Comparison of ENCODE assay signal across 8 mouse cellular contexts in the genomic region with DNA sequence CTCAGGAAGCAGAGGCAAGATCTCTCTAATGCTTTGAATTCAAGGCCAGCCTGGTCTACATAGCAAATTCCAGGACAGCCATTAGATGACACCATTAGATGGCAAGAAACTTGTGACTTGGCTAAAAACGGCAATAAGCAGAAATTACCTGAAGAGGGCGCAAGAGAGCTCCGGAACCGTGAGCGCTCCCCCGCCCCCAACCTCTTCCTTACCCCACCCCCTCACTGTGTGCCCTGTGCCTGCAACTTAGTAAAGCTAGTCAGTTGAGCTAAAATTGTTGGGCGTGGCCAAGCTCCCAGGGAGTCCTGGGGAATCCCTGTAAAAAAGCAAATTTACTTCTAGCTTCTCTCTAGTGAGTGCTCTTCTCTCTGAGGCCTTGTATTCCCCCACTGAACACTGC. TPM values are rescaled to one million over a fixed set of nuclear protein-coding genes. Genes with fewer than 3 reads are reported as not detected.
DNase-seq lines count a peak whose midpoint lies in the region; ATAC-seq and TF ChIP-seq lines count a peak whose summit lies in the region.

No protein-coding gene starts in this region.

- peak; percentile 48 for TF ChIP-seq CTCF in kidney, adult 2 months (conservative IDR thresholded peaks at IDR 0.05; ENCODE audit: insufficient read depth, insufficient read length, low read depth, low read length)

- peak; percentile 43 for ATAC-seq in liver, embryonic 13.5 days (ENCODE audit: low read depth)
- ATAC-seq in neutrophil, adult 5-6 weeks (ENCODE audit: extremely low read depth, insufficient number of reproducible peaks, low FRiP score, poor library complexity, severe bottlenecking), result peak; percentile 68

- H3K27ac ChIP-seq in brown adipose tissue, adult 24 weeks (replicated peaks; ENCODE audit: low read depth, low read length), result peak overlapping the region; percentile 75
- H3K27ac ChIP-seq in kidney, adult 2 months (ENCODE audit: insufficient read depth, low read depth, low read length), result peak overlapping the region; percentile 67
- H3K27ac ChIP-seq in liver, embryonic 13.5 days, result no peak overlapping the region

- H3K4me3 ChIP-seq in brown adipose tissue, adult 24 weeks (ENCODE audit: insufficient read depth, low read depth, low read length), result no peak overlapping the region
- H3K4me3 ChIP-seq in kidney, adult 2 months (ENCODE audit: insufficient read depth, low read depth, low read length), result no peak overlapping the region
- no peak overlapping the region for H3K4me3 ChIP-seq in liver, embryonic 13.5 days (replicated peaks)

- TF ChIP-seq POLR2A in kidney, adult 2 months (IDR thresholded peaks at IDR 0.05; ENCODE audit: low read depth, low read length), result no peak

- no peaks in the 10 kb centered on the region for H3K27me3 ChIP-seq in kidney, adult 2 months (replicated peaks; ENCODE audit: control insufficient read depth, insufficient read depth, low read length)
- H3K27me3 ChIP-seq in liver, embryonic 13.5 days, result no peaks in the 10 kb centered on the region

- no peaks in the 10 kb centered on the region for H3K36me3 ChIP-seq in kidney, adult 2 months (ENCODE audit: control insufficient read depth, insufficient read depth, low read length)
- H3K36me3 ChIP-seq in liver, embryonic 13.5 days, result no peaks in the 10 kb centered on the region

- no peak overlapping the region for H3K4me2 ChIP-seq in liver, embryonic 13.5 days

- H3K9me3 ChIP-seq in liver, embryonic 13.5 days (replicated peaks), result no peaks in the 10 kb centered on the region

- H3K9ac ChIP-seq in liver, embryonic 13.5 days, result no peak overlapping the region

- peaks cover 10% of the 10 kb centered on the region for H3K4me1 ChIP-seq in brown adipose tissue, adult 24 weeks (ENCODE audit: control insufficient read depth, insufficient read depth, insufficient read length, low read length)
- peaks cover 16% of the 10 kb centered on the region; the same call in 1 of the 2 replicates for H3K4me1 ChIP-seq in kidney, adult 2 months (ENCODE audit: control insufficient read depth, insufficient read depth, low read length)
- H3K4me1 ChIP-seq in liver, embryonic 13.5 days (replicated peaks), result peaks cover 29% of the 10 kb centered on the region

- under 1% methylated on average over 7 of the region's 7 CpGs for WGBS in kidney, adult 2 months
- WGBS in liver, embryonic 13.5 days (ENCODE audit: insufficient replicate concordance), result 10% methylated on average over 7 of the region's 7 CpGs

- DNase-seq in right cerebral cortex, adult 2 months (ENCODE audit: low spot score in 2 of 2), result peak; percentile 10 to 40
- DNase-seq in right cerebral cortex, postnatal 25 days, result no peak
- DNase-seq in gastrocnemius, adult 18-20 months (ENCODE audit: low spot score), result peak; percentile 81
- DNase-seq in kidney, adult 2 months, result peak; percentile 82
- DNase-seq in liver, embryonic 13.5 days, result peak; percentile 31
- DNase-seq in thymus, postnatal 36 days, result peak; percentile 72 to 79

RNA-seq across cellular contexts. Expression of gene Prps1, which starts 47.5 kb away (rescaled TPM):
- polyA plus RNA-seq in brown adipose tissue, adult 24 weeks (2012; ENCODE audit: insufficient read depth, insufficient read length, missing spikeins), result 18.1 and 23.7 TPM in 2 replicates
- 10 to 100 TPM; 38.4 to 40.8 TPM for total RNA-seq in gastrocnemius, adult 18-20 months (2021)
- 12.1 and 16.5 TPM in 2 replicates for polyA plus RNA-seq in kidney, adult 2 months (2012; rRNA removed)
- polyA plus RNA-seq in liver, embryonic 13.5 days (2015; fragmentation: Nextera tagmentation; extraction: Ambion mirVana), result 50.9 and 58.8 TPM in 2 replicates
- total RNA-seq in neutrophil, adult 5-6 weeks (2017), result 14.0 and 15.2 TPM in 2 replicates
